Mouse (Mus musculus): ENCODE measurements around the gene Cbx7.

DNA sequence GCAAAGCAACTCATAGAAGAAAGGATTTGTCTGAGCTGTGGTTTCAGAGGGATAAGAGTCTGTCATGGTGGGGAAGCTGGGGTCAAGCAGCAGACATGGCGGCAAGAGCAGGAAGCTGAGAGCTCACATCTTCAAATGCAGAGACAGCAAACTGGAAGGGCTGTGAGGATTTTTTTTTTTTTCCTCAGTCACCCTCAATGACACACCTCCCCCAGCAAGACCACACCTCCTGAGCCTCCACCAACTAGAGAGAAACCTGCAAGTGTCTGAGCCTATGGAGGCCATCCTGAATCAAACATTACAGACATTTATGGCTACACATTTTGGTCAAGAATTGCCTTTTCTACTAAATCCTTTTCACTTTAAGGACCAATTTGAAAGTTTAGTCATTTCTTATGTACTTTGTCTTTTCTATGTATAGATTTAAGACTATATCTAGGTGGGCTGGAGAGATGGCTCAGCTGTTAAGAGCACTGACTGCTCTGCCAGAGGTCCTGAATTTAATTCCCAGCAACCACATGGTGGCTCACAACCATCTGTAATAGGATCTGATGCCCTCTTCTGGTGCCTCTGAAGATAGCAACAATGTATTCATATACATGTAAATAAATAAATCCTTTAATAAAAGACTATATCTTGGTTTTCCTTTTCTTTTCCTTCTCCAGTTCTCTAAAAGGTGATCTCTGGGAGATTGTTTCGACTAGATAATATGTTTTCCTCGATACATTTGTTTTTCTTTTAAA, 103.5 kb downstream of the Cbx7 start:
- TF ChIP-seq POLR2A (IDR thresholded peaks at IDR 0.05; ENCODE audit: low read depth, low read length) (no peak), USF2 (conservative IDR thresholded peaks at IDR 0.05; ENCODE audit: low read depth, low read length) (no peak), TBP (conservative IDR thresholded peaks at IDR 0.05; ENCODE audit: low read depth, low read length) (no peak), KAT2A (IDR thresholded peaks at IDR 0.05; ENCODE audit: insufficient replicate concordance, low read length) (no peak), RAD21 (IDR thresholded peaks at IDR 0.05; ENCODE audit: low read depth, low read length) (no peak; the same call in 1 of the 2 replicates)
